Mouse (Mus musculus) mouse trophoblast stem cell (cell line): ENCODE measurements at regions not wholly inside any gene's neighbourhood (a gene's known extent, or its start where the extent isn't known, plus 50 kb on each side); places are given as distances from the start of the nearest gene placed in this dataset.
"Not testable (repeated sequence)": the region's sequence is repeated elsewhere in the genome, so short reads cannot be mapped to it uniquely, and the experiment has no call there.

Experiments
- in situ Hi-C, 2 experiments: fragments of 300-500 bp; cut with MseI, MboI; formaldehyde crosslinking; loops; 2 replicates in 1 of 2; 3 replicates in 1 of 2; pipeline ENCODE4 v1.15.1; 2025

DNA sequence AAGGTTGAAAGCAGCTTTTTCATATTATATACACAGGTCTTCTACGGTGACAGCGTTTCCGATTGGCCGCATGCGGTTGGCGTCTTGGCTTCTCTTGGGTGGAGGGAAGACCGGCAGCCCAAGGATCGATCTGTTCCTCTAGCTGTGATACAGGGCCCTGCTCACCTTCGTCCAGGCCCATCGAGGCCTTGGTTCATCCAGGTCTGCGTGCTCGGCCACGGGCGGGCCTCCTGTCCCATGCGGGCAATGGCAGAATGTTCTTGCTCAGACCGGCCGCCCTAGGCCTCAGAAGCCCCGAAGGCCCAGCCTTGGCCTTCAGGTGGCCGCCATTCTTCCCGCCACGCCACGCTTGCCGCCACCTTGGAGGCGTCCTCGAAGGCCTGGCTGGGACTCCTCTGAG is 194.4 kb upstream of the Ppp6c start:
- in situ Hi-C loops, result no loop called here

- in situ Hi-C loops, result no loop called here
Observed at GRCm38 (mm10) chr2:39400336-39400735, 174.1 kb upstream of the Ppp6c start.

GRCm38 (mm10) chr2:39399523-39399922 is 173.3 kb upstream of the Ppp6c start:
- in situ Hi-C loops, result no loop called here

DNA sequence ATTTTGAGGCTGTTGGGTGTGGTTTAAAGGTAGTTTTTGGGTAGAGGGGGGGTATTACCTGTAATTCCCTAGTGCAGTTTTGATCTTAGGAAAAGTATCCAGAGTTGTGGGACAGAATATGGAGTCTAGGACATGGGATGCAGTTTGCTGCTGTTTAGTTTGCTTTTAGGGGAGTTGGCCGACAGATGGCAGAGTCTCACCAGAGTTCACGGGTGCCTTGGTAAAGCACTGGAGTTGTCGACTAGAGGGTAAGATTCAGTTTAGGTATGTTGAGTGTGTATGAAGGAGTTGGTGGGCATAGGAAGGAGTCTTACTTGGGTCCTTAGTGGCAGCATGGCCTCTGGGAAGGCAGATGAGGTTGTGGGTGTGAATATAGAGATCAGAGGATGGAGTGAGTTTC is 168.4 kb upstream of the Ppp6c start:
- in situ Hi-C loops, result no loop called here

- in situ Hi-C loops, result no loop called here
Observed at GRCm38 (mm10) chr2:39377264-39377663, 151.0 kb upstream of the Ppp6c start.

DNA sequence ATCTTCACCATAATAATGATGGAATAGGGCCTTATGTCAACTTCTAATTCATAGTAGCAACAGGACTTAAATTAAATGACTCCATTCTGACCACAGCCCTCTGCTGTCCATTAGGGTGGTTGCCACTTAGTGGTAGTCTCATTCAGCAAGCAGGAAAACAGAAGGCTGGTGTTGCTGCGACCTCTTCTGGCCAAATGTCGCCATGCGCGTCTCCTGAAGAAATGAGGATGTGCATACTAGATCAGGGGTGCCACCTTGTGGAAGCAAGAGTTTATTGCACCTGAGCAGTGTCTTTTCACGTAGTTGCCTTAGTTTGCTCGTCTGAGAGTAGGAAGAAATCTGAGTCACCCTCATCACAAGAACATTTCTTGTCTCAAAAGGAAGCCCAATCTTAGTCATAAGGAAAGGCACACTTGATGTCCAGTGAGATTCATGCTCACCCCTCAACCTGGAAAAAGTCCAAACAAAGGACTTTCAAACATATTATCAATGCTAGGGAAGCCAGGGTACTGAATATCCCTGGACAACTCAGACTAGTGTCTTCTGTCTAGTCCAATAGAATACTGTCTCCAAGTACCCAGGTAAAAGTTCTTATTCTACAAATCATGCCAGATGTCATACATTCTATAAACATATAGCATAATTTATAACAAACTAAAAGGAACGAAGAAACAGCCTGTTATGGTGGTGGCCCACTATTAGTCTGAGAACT is 147.0 kb upstream of the Ppp6c start:
- in situ Hi-C loops, result loop anchor here (5.0 kb wide), 2 partner anchors 101 to 106 kb away; no protein-coding TSS in a partner anchor

- in situ Hi-C loops, result no loop called here
Observed at GRCm38 (mm10) chr2:39344207-39344606, 118.0 kb upstream of the Ppp6c start.

DNA sequence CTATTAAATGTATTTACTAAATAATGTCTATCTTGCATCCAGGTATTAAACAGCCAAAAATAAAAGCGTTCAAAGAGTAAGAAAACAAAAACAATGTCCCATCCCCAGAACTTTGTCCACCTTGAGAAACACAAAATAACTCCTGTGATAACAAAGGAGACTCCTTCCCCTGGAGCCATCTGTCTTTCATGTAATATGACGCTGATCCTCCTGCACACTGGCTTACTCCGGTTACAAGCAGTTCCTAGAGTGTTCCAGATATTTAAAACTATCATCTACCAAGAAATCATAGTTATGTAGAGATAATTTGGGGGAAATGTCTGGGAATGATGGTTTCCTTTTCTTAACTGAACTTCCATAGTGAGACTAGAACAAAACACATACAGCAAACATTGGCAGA is 114.2 kb upstream of the Ppp6c start:
- in situ Hi-C loops, result no loop called here

DNA sequence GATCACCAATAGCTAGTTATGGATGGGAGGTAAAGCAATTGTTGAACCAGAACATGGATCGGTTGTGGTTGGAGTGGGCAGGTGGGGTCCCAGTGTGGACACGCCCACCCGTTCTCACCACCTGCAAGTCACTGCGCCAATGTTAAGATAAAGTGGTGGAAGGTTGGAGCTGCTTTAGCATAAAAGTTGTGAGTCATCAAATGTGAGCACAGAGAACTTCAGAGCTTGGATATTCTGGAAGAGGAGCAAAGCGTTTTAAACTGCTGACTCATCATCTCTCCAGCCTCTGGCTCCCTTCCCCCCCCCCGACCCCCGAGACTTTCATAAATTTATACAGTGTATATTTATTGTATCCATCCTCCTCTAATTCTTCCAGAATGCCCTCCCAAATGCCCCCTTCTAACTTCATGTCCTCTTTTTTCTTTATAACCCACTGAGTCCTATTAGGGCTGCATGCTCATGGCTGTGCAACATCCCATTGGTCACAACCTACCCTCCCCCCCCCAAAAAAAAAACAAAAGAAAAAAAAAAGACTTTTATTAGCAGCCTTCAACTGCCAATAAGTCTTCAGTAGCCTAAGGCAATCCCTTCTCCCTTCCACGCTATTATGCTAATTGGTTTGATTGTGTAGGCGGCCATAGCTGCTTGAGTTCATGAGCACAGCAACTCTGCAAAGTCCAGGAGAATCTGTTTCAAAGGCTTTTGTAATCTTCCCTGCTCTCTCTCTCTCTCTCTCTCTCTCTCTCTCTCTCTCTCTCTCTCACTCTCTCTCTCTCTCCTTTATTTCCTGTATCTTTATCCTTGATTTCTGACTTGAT is 112.8 kb upstream of the Ppp6c start:
- in situ Hi-C loops, result no loop called here

DNA sequence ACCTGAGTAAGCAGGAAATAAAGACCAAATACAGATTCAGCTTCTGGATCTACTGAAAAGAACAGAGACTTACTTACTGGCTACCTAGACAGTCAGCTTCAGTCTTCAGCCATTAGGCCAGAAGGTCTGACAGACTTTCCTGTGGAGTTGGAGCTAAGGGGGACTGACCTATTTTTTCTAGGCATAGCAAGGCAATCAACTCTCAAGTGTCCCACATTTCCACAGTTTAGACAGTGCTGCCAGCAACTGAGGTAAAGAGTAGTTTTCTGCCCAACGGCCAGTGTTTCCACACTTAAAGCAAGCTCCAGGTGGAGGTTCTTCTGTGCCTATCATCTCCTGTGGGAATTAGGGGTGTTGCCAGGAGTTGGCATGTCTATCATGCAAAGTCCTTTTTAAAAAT is 111.3 kb upstream of the Ppp6c start:
- in situ Hi-C loops, result no loop called here

GRCm38 (mm10) chr2:39325715-39326493 is 99.7 kb upstream of the Ppp6c start:
- in situ Hi-C loops, result no loop called here

- in situ Hi-C loops, result not testable (repeated sequence)
Observed at GRCm38 (mm10) chr2:39325122-39325521, 98.9 kb upstream of the Ppp6c start.

- in situ Hi-C loops, result no loop called here
Observed at GRCm38 (mm10) chr2:39299798-39300382, 73.6 kb upstream of the Ppp6c start.

DNA sequence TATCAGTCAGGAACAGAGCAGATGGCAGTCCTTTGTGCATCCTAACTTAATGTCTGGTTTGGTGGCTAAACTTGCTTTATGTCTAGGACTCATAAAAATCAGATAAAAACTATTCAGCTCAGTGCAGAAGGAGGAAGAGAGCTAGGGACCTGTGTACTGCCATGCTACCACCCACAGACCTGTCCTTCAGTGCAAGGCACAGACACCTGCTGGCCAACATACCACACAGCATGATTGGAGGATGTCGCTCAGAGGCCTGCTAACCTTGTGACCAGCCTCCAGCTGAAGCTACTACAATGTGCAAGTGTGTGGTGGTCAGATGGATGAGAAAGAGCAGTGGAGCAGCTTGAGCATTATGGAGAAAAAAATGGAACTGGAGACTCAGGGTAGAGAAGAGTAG is 73.0 kb upstream of the Ppp6c start:
- in situ Hi-C loops, result no loop called here

DNA sequence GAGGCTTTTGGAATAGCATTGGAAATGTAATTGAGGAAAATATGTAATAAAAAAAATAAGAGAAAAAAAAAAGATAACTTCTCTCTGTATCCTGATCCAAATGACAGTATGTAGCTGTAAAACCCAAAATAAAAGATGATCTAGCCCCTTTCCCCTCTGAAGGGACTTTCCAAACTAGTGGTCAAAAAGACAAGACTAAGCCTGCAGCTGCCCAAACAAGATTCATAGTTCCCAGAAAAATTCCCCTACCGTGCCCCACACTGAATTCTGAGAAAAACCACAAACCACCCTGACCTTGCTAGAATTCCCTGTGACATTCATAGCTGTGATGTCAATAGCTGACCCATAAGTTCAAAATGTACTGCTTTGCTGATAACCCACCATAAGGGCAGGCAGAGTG is 69.2 kb upstream of the Ppp6c start:
- in situ Hi-C loops, result no loop called here

DNA sequence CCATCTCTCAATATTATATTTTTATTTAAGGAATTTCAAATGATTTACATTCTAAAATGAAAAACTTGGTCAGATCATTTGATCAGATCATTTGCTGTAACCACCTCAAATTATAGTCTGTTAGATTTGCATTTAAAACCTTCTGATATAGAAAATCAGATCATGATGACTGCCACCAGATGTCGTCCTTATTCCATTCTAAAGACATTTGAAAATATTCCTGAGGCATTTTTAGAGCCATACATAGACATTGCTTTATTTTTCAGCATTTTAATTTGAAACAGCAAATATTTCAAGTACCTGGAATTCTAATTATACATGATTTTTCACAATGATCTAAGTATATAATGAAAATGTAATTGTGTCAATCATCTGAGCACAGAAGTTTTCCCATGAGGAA is 52.0 kb upstream of the Ppp6c start:
- in situ Hi-C loops, result no loop called here
